Mouse (Mus musculus): Measurements from ENCODE around the gene Gpr18.

Gene Gpr18

GRCm38 (mm10) chr14:121922731-121923130 lies 7.2 kb upstream of the Gpr18 start:
- DNase-seq (ENCODE audit: low spot score), result no peak

- DNase-seq (ENCODE audit: low spot score), result no peak
Observed at GRCm38 (mm10) chr14:121922016-121922415, 6.4 kb upstream of the Gpr18 start.

DNA sequence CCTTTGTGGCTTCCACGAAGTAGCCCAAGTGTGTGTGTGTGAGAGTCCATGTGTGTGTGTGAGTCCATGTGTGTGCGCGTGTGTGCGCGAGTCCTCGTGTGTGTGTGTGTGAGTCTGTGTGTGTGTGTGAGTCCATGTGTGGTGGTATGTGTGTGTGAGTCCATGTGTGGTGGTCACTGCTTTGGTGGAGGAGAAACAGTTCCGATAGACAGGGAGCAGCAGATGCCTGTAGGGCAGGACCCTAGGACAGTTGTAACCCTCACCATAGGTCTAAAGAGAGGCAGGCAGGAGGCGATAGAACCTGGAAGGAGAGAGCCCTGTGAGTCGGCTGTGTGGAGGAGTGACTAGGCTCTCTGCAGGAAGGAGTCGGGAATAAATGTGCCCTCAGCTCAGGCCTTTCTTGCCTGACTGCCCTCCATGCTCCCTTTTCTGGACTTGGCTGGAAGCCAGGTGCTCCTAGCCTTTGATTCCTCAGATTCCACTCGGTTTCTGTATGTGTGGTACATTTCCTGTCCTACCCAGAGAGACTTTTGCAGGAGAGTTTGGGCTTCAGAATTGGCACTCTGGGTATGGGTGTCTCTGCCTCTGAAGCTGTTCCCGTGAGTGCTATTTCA lies 5.0 kb upstream of the Gpr18 start:
- DNase-seq (ENCODE audit: low spot score), result no peak

DNA sequence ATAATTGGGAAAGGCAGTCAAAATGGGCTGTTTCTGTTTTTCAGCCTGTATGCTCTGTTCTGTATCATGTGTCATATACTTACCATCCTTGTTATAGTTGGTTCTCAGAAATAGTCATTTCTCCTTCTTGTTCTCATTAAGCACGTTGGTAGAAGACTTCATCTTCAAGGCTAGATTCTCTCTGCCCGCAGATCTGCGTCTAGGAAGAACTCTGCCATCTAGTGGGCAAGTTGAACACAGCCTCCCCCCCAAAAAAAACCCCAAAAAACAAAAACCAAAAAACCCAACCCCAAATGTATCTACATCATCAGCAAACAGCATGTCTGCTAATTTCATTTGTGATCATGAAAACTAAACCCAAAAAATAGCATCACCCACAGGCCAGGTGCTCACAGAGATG lies 4.2 kb upstream of the Gpr18 start:
- DNase-seq (ENCODE audit: low spot score), result peak; percentile 69

DNA sequence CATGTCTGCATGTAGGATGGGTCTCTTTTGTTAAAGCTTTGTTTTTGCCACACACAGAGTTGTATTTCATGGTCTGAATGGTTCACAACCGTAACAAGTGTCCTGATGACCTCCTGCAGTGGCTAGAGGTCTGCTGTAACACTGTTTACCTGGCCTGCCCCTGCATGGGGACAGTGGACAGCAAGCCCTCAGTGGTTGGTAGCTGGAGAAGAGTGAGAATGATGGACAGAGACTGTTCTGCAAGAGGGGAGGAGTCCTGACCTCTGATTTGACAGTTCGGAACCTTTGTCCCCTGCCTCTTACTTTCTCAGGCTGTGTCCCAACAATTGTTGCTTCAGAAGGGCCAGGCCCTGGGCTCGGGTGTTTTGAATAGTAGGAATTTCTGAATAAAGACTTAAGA lies 2.7 kb upstream of the Gpr18 start:
- DNase-seq (ENCODE audit: low spot score), result no peak

DNA sequence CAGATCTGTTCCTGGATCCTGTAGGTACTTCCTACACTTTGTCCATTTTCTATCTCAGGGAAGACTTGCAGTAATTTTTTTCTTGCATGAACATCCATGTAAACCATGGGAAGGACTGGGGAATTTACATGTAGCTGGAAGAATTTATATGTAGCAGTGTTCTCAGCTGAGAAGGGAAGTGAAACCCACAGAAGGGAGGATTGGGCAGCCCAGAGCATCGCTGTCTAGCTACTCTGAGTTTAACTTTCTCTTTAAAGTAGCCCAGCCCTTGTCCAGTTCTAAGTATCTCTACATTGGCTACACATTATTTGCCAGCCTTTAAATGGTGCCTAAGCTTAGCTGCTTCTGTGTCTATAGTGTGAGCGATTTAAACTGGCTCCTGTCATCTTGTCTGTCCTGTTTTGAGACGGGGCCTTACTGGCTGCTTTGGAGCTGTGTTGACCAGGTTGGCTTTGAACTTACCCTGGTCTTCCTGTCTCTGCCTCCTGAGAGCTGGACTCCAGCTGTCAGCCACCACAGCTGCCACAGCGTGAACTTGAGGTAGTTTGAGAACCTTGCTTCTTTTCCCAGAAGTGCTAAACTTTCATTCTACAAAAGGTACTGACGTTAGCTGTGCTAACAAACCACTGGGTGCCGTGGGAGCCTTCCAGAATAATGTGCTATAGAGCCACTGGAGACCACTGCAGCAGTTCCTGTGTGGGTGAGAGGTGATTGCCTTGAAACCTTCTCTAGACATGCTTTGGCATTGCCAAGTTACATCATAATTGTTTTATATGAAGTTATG lies 922 bp upstream of the Gpr18 start:
- DNase-seq (ENCODE audit: low spot score), result peak; percentile 51

DNA sequence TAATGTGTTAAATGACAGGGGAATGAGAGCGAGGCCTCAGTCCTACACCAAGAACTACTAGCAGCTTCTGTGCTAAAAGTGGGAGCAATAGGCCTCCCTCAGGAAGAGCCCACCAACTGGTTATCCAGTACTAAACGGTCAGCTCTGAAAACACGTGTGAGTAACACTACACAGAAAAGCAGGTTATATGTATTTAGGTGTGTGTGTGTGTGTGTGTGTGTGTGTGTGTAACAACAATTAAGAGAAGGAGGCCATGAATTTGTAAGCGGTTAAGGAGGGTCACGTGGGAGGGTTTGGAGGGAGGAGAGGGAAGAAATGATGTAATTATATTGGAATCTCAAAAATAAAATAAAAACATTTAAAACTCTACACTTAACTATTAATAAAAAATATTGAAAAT lies 438 bp downstream of the Gpr18 start:
- DNase-seq (ENCODE audit: low spot score), result no peak

DNA sequence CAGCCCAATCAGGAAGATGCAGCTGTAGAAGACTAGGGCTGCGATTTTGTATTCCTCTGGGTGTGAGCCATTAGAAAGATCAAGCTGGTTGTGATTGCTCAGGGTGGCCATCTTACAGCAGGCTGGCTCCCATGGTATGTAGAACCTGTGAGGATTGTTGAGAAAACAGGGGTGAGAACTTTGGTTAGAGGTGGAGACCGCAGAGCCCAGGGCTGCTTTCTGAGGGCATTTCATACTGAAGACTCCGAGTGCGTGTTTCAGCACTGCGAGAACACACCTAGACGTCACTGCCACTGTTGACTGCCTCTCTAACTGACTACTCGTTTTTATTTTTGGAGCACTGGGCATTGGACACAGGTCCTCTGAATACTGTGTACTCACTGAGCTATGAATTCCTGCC lies 3.1 kb downstream of the Gpr18 start:
- peak; percentile 46 for DNase-seq (ENCODE audit: low spot score)

DNA sequence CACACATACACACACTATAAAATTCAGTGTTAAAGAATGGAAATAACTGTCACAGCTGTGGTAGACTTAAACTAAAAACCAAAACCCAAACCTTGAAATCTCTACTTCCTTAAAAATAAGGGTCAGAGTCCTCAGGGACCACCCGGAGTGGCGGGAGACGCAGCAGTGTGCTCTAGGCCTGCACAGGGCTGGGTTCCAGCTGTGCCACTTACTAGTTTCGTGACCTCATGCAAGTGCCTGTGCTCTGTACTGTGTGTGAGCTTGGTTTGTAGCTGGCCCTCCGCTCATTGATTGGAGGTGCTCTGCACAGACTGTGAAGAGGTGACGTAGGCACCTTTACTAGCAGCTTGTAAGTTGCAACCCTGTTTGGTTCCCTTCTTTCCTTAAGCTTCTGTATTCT lies 5.7 kb downstream of the Gpr18 start:
- DNase-seq (ENCODE audit: low spot score), result no peak

DNA sequence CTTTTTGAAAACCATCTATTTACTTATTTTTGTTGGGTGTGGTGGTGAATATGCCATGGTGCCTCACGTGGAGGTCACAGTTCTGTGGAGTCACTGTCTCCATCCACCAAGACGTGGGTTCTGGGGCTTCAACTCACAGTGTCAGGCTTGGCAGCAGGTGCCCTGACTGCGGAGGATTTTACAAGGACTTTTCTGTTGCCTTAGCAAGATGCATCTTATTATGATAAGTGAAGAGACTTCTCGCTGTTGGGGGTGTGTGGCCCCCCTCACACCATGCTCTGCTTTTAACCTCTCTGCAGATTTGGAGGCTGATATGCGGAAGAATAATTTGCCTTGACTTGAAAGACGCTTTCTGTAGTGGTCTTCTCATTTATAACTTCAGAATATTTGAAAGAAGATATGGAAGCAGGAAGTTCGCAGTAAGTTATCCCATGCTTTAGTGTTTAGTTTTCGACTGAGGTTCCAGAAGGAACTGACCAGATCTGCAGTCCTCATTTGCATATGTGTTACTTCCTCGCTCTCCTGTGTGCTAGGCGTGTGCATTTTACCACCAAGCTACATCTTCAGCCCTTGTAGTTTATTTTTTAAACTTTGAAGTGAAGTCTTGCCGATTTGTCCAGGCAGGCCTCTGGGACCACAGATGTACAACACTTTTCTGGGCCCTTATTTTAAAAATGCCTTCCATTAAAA lies 8.4 kb downstream of the Gpr18 start:
- DNase-seq (ENCODE audit: low spot score), result no peak

- DNase-seq (ENCODE audit: low spot score), result no peak
Observed at GRCm38 (mm10) chr14:121906341-121906991, 9.1 kb downstream of the Gpr18 start.

DNA sequence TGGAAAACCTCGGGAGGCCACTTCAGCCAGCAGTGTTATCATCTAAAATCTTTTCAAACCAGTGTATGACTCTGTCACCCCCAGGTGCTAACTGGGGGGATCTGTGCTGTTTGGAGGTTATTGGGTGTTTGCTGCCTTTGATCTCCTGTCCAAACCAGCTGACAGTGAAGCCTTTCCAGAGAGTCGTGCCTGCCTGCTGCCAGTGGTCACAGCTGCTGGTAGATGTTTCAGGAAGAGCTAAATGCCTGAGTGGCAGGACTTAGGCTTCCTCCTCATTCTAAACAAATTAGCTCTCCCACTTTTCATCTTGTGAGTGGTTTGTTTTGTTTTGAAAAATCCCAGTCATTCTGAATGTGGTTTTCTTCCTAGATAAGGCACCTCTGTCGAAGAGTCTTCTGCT lies 10.8 kb downstream of the Gpr18 start:
- no peak for DNase-seq (ENCODE audit: low spot score)

DNA sequence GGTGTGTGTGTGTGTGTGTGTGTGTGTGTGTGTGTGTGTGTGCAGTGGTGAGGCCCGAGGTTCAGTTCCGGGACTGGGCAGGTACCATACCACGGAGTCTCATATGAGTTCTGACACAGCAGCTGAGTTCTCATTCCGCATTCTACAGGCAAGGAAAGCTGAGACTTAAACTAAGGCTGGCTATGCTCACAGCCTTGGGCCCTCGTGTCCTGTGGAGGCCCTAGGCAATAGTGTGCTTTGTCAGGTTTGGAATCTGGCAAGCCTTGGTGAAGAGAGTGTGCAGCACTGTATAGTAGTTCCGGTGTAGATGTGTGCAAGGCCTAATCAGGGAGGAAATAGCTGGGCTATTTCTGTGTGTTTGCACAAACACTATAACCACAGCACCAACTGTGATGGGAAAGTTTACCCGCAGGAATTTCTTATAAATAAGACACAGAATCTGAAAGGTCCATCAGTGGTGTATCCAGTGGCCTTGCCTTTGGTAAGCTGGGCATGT lies 12.2 kb downstream of the Gpr18 start:
- DNase-seq (ENCODE audit: low spot score), result no peak

DNA sequence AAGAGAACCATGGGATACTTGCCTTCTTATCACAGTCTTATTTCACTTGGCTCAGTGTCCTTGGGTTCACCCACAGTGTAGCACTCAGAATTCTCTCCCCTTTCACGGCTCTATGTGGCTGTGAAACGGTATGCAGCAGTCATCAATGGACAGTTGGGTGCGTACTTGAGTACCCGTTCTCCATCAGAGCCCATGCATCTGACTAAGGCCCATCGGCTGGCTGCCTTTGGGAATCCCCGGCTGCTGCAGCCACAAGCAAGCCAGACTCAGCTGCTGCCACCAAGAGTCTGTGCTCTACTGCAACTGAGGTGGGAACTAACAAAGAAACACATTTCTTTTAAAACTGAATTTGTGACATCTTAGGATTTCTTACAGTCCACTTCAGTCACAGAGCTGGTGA lies 14.1 kb downstream of the Gpr18 start:
- no peak for DNase-seq (ENCODE audit: low spot score)

DNA sequence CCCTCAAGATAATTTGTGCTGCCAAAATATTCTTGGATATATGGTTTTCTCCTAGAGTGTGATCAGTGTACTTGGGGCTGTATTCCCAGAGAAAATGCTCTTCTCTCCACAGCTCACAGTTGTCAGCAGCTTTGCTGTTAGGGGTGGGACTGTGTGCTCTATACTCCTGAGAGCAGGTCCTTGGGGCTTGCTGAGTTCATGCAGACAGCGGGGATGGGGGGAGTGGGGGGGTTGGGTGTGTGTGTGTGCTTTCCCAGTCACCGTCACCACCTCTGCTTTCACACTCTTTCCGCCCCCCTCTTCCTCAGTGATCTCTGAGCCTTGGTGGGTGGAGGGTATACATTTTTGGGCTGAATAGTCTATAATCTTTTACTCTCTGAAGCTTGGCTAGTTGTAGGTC lies 16.5 kb downstream of the Gpr18 start:
- no peak for DNase-seq (ENCODE audit: low spot score)

DNA sequence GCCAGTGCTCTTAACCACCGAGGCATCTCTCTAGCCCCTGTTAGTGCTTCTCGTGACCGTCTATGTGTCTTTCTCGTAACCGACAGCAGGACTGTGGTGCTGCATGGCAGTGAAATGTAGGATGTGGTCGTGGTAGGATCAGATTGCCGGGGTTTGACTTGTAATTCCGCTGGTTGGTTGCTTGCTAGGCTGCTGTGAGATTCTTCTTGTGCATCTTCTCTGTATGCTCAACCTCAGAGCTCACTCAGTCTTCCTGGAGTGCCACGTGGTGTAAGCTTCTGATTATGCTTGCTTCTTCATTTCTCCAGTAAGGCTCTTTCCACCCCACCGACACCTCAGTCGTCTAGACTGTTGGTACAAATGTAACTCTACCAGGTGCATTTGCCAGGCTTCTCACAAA lies 17.1 kb downstream of the Gpr18 start:
- DNase-seq (ENCODE audit: low spot score), result peak; percentile 85

DNA sequence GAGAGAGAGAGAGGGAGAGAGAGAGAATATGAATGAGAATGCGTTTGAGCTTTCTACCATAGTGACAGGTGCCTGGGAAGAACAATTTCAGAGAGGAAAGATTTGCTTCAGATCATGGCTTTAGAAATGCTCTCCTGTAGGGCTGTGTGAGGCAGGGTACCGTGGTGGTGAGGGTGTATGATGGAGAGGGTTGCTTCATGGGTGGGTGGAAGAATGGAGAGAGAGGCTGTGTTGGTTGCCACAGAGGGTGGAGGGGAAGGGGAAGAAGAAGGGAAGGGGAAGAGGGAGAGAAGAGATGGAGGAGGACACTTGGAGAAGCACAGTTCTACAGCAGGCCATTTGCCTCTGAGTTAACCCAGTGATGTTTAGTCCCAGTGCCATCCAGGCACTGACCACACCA lies 17.8 kb downstream of the Gpr18 start:
- no peak for DNase-seq (ENCODE audit: low spot score)

DNA sequence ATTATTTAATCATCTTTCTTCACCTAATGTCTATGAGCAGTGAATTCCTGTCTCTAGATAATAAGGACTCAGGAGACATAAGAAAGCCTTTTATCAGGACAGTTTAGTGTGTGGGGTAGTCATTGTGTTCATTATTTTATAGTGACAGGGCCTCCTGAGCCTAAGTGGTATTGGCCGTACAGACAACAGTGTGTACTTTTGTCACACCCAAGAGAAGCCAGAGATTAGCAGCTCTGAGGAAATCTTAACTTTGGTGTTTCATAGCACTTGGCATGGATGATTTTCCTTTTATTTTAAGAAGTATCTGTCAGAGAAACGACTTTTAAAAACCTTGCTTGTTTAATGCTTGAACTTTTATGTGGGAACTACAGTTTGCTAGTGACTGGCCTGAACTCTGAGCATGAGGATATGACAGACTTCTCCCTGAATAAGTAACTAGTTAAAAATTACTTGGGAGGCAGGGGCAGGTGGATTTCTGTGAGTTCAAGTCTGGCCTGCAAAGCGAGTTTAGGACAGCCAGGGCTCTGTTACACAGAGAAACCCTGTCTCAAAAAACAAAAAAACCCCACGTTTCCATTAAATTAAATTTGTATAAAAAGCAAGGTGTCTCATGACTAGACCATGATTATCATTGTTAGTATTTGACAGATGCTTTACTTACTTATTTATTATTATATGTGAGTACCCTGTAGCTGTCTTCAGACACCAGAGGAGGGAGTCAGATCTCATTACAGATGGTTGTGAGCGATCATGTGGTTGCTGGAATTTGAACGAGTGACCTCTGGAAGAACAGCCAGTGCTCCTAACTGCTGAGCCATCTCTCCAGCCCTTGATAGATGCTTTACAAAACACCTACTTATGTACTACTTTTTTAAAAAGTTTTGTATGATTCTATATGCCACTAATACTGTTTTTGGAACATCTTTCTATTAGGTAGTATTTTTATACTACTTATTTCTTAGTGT lies 19.2 kb downstream of the Gpr18 start:
- DNase-seq (ENCODE audit: low spot score), result no peak

- no peak for DNase-seq (ENCODE audit: low spot score)
Observed at GRCm38 (mm10) chr14:121895316-121895715, 20.3 kb downstream of the Gpr18 start.

DNA sequence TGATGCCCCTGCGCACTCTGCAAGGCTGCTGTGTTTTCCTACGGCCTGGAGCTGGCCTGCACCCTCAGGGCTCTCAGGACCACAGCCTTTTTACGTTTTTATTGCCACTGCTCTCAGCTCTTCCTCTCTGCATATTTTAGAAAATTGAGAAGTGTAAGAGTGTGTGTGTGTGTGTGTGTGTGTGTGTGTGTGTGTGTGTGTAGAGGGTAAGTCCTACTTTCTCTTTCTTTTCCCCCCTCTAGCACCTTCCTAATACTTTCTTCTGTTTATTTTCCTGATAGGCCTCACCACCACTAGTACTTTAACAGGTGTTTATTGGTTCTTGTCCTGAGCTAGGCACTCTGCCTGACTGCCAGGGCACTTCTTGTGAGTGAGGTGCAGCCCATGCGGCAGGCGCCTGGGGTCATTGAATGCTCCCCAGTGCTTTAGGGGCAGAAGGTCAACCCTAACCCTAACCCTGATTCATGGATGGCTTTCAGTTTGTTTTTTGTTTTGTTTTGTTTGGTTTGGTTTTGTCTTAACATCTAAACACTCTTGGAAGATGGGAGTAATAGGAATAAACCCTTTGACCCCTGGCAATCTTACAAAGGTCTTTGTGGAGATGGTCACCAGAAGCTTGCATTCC lies 21.0 kb downstream of the Gpr18 start:
- no peak for DNase-seq (ENCODE audit: low spot score)

DNA sequence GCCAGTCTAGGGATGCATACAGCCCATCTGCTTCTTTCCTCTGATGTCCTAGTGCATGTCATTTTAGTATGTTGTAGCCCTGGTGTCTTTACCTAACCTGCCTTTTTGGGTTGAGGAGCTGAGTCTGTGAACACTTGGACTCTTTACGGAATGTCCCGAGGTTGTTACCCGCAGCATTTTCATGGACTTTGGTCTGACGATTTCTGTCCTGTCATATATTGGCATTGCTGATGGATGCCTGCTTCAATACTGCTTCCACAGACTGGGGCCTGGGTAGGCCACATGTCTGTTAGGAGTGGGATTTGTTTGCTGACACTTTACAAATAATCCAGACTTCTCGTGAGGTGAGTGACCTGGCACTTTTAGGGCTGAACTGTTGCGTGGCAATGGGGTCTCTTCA lies 21.8 kb downstream of the Gpr18 start:
- no peak for DNase-seq (ENCODE audit: low spot score)

Measured in T-cell, adult 2 months (primary cell).